Mouse (Mus musculus): ENCODE measurements at regions not wholly inside any gene's neighbourhood (a gene's known extent, or its start where the extent isn't known, plus 50 kb on each side); places are given as distances from the start of the nearest gene placed in this dataset.

DNA sequence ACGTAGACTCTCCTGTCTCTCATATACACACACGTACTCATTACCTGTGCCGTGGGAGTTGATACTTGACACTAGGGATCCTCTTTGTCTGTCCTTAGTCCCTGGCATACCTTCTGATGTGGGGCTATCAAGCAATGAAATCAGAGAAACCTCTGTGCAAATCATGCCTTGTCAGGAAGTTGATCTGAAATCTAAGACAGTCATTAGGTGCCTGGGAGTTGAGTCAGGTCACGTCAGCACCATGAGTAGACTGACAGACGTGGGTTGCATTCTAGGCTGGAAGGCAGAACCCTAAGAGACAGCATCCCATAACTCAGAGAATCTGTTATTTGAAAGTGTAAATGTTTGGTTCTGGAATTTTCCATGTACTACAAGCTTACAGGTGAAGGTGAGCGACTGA is 105.4 kb upstream of the Kcnj15 start:
- H3K79me2 ChIP-seq (ENCODE audit: control insufficient read depth, insufficient read depth) = no peaks in the 10 kb centered on the region
- H3K27me3 ChIP-seq (ENCODE audit: control insufficient read depth, insufficient read depth, insufficient read length) = no peaks in the 10 kb centered on the region
- no peak overlapping the region for H3K4me2 ChIP-seq (ENCODE audit: low read depth)
- TF ChIP-seq TCF12 (IDR thresholded peaks at IDR 0.05; ENCODE audit: insufficient read depth, poor library complexity, severe bottlenecking) = no peak
- TF ChIP-seq POLR2AphosphoS2 (IDR thresholded peaks at IDR 0.05; ENCODE audit: insufficient read length, low read depth) = no peak
- no peak for TF ChIP-seq MYOG (IDR thresholded peaks at IDR 0.05; ENCODE audit: control insufficient read depth in 1 of 3, insufficient read depth in 1 of 3, insufficient read length in 2 of 3, low read depth in 2 of 3)
- no peak for TF ChIP-seq CEBPB (IDR thresholded peaks at IDR 0.05; ENCODE audit: insufficient read depth, poor library complexity, severe bottlenecking)
- no peak for TF ChIP-seq USF1 (IDR thresholded peaks at IDR 0.05; ENCODE audit: low read depth)
- TF ChIP-seq MAX (IDR thresholded peaks at IDR 0.05; ENCODE audit: low read depth) = no peak
- no peak for TF ChIP-seq E2F4 (IDR thresholded peaks at IDR 0.05; ENCODE audit: insufficient read depth)
- TF ChIP-seq TCF3 (IDR thresholded peaks at IDR 0.05; ENCODE audit: insufficient read length, low read depth) = no peak
- no peak for TF ChIP-seq REST (IDR thresholded peaks at IDR 0.05; ENCODE audit: insufficient read depth, insufficient read length)
- no peak for TF ChIP-seq POLR2A (IDR thresholded peaks at IDR 0.05; ENCODE audit: insufficient read length, low read depth)
- TF ChIP-seq MYOD1 (IDR thresholded peaks at IDR 0.05; ENCODE audit: control insufficient read depth in 1 of 3, insufficient read length in 2 of 3, low read depth in 2 of 3) = no peak
- no peak for TF ChIP-seq SRF (IDR thresholded peaks at IDR 0.05; ENCODE audit: control insufficient read depth, insufficient read length, low read depth)
- H3ac ChIP-seq (ENCODE audit: control insufficient read depth, insufficient read length) = no peak overlapping the region
- H3K36me3 ChIP-seq (ENCODE audit: control insufficient read depth, insufficient read depth) = no peaks in the 10 kb centered on the region
- no peak overlapping the region for H3K4me3 ChIP-seq

- no peaks in the 10 kb centered on the region for H3K79me2 ChIP-seq (ENCODE audit: control insufficient read depth, insufficient read depth)
- H3K4me2 ChIP-seq (ENCODE audit: low read depth) = no peak overlapping the region
- no peak overlapping the region for H3ac ChIP-seq (ENCODE audit: control insufficient read depth, insufficient read length)
- TF ChIP-seq MYOD1 (IDR thresholded peaks at IDR 0.05; ENCODE audit: control insufficient read depth in 1 of 3, insufficient read length in 2 of 3, low read depth in 2 of 3) = no peak
- TF ChIP-seq TCF3 (IDR thresholded peaks at IDR 0.05; ENCODE audit: insufficient read length, low read depth) = no peak
- TF ChIP-seq MAX (IDR thresholded peaks at IDR 0.05; ENCODE audit: low read depth) = no peak
- TF ChIP-seq REST (IDR thresholded peaks at IDR 0.05; ENCODE audit: insufficient read depth, insufficient read length) = no peak
- TF ChIP-seq SRF (IDR thresholded peaks at IDR 0.05; ENCODE audit: control insufficient read depth, insufficient read length, low read depth) = no peak
- no peak for TF ChIP-seq USF1 (IDR thresholded peaks at IDR 0.05; ENCODE audit: low read depth)
- no peak for TF ChIP-seq POLR2A (IDR thresholded peaks at IDR 0.05; ENCODE audit: insufficient read length, low read depth)
- TF ChIP-seq CEBPB (IDR thresholded peaks at IDR 0.05; ENCODE audit: insufficient read depth, poor library complexity, severe bottlenecking) = no peak
- H3K36me3 ChIP-seq (ENCODE audit: control insufficient read depth, insufficient read depth) = no peaks in the 10 kb centered on the region
- no peak overlapping the region for H3K4me3 ChIP-seq
- H3K27me3 ChIP-seq (ENCODE audit: control insufficient read depth, insufficient read depth, insufficient read length) = no peaks in the 10 kb centered on the region
Measured at GRCm38 (mm10) chr16:95152742-95153383, 104.5 kb upstream of the Kcnj15 start.

- Histone ChIP-seq H3K27me3 (ENCODE audit: control insufficient read depth, insufficient read depth, insufficient read length) (no peaks in the 10 kb centered on the region), H3K79me2 (ENCODE audit: control insufficient read depth, insufficient read depth) (no peaks in the 10 kb centered on the region), H3K4me2 (ENCODE audit: low read depth) (no peak overlapping the region), H3K36me3 (ENCODE audit: control insufficient read depth, insufficient read depth) (no peaks in the 10 kb centered on the region), H3K4me3 (no peak overlapping the region), H3ac (ENCODE audit: control insufficient read depth, insufficient read length) (no peak overlapping the region)
- TF ChIP-seq POLR2AphosphoS2 (IDR thresholded peaks at IDR 0.05; ENCODE audit: insufficient read length, low read depth) (no peak), MYOG (IDR thresholded peaks at IDR 0.05; ENCODE audit: control insufficient read depth in 1 of 3, insufficient read depth in 1 of 3, insufficient read length in 2 of 3, low read depth in 2 of 3) (no peak), SRF (IDR thresholded peaks at IDR 0.05; ENCODE audit: control insufficient read depth, insufficient read length, low read depth) (no peak), USF1 (IDR thresholded peaks at IDR 0.05; ENCODE audit: low read depth) (no peak), TCF3 (IDR thresholded peaks at IDR 0.05; ENCODE audit: insufficient read length, low read depth) (no peak), E2F4 (IDR thresholded peaks at IDR 0.05; ENCODE audit: insufficient read depth) (no peak), MYOD1 (IDR thresholded peaks at IDR 0.05; ENCODE audit: control insufficient read depth in 1 of 3, insufficient read length in 2 of 3, low read depth in 2 of 3) (no peak), MAX (IDR thresholded peaks at IDR 0.05; ENCODE audit: low read depth) (no peak), CEBPB (IDR thresholded peaks at IDR 0.05; ENCODE audit: insufficient read depth, poor library complexity, severe bottlenecking) (no peak), POLR2A (IDR thresholded peaks at IDR 0.05; ENCODE audit: insufficient read length, low read depth) (no peak), REST (IDR thresholded peaks at IDR 0.05; ENCODE audit: insufficient read depth, insufficient read length) (no peak)
Measured at GRCm38 (mm10) chr16:95168349-95168748, 89.0 kb upstream of the Kcnj15 start.

DNA sequence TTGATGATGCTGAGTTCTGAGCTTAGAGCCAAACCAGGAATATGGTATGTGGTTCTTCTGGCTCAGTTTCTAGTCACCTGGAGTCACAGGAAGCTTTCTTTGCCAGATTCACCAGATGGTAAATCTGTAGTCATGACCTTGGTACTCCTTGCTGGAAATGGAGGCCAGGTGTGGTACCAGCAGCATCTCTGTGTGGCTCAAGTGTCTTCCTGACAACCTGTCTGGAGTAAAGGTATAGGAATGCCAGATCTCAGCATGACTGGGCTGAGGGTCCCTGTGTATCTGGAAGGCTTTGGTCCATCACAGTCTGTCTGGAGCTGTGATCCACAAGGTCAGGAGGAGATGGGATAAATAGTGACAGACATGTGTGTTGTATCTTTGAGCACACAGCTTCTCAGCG is 88.0 kb upstream of the Kcnj15 start:
- Histone ChIP-seq H3K4me3 (no peak overlapping the region), H3K79me2 (ENCODE audit: control insufficient read depth, insufficient read depth) (no peaks in the 10 kb centered on the region), H3K4me2 (ENCODE audit: low read depth) (no peak overlapping the region), H3ac (ENCODE audit: control insufficient read depth, insufficient read length) (no peak overlapping the region), H3K36me3 (ENCODE audit: control insufficient read depth, insufficient read depth) (no peaks in the 10 kb centered on the region), H3K27me3 (ENCODE audit: control insufficient read depth, insufficient read depth, insufficient read length) (no peaks in the 10 kb centered on the region)
- TF ChIP-seq MYOG (IDR thresholded peaks at IDR 0.05; ENCODE audit: control insufficient read depth in 1 of 3, insufficient read depth in 1 of 3, insufficient read length in 2 of 3, low read depth in 2 of 3) = no peak
- no peak for TF ChIP-seq TCF12 (IDR thresholded peaks at IDR 0.05; ENCODE audit: insufficient read depth, poor library complexity, severe bottlenecking)
- no peak for TF ChIP-seq MYOD1 (IDR thresholded peaks at IDR 0.05; ENCODE audit: control insufficient read depth in 1 of 3, insufficient read length in 2 of 3, low read depth in 2 of 3)
- no peak for TF ChIP-seq SRF (IDR thresholded peaks at IDR 0.05; ENCODE audit: control insufficient read depth, insufficient read length, low read depth)
- no peak for TF ChIP-seq USF1 (IDR thresholded peaks at IDR 0.05; ENCODE audit: low read depth)
- no peak for TF ChIP-seq REST (IDR thresholded peaks at IDR 0.05; ENCODE audit: insufficient read depth, insufficient read length)
- no peak for TF ChIP-seq TCF3 (IDR thresholded peaks at IDR 0.05; ENCODE audit: insufficient read length, low read depth)
- TF ChIP-seq E2F4 (IDR thresholded peaks at IDR 0.05; ENCODE audit: insufficient read depth) = no peak

DNA sequence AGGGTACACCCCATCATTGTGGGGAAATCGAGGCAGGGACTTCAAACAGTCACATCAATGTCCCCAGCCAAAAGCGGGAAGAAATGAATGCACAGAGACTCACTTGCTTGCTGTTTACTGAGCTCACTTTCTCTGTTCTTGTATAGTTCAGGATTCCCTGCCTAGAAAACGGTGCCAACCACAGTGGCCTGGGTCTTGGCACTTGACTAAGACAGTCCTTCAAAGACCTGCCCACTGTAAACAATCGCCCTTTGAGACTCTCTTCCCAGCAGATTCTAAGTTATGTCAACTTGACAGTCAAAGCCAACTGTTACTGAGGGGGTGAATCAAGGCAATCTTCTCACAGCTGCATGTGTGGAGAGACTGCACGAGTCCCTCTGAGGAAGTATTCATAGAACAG is 76.8 kb upstream of the Kcnj15 start:
- TF ChIP-seq MYOD1 (IDR thresholded peaks at IDR 0.05; ENCODE audit: control insufficient read depth in 1 of 3, insufficient read length in 2 of 3, low read depth in 2 of 3) = peak in 1 of 3 experiments; percentile 24
- no peak for TF ChIP-seq REST (IDR thresholded peaks at IDR 0.05; ENCODE audit: insufficient read depth, insufficient read length)
- H3K79me2 ChIP-seq (ENCODE audit: control insufficient read depth, insufficient read depth) = no peaks in the 10 kb centered on the region
- no peaks in the 10 kb centered on the region for H3K27me3 ChIP-seq (ENCODE audit: control insufficient read depth, insufficient read depth, insufficient read length)
- H3K4me3 ChIP-seq = no peak overlapping the region
- H3K4me2 ChIP-seq (ENCODE audit: low read depth) = no peak overlapping the region
- no peaks in the 10 kb centered on the region for H3K36me3 ChIP-seq (ENCODE audit: control insufficient read depth, insufficient read depth)
- no peak overlapping the region for H3ac ChIP-seq (ENCODE audit: control insufficient read depth, insufficient read length)
